Mouse (Mus musculus): Measurements from ENCODE around the gene Slc8a1. TPM values are rescaled to one million over a fixed set of nuclear protein-coding genes. Genes with fewer than 3 reads are reported as not detected.

Gene Slc8a1
- polyA plus RNA-seq, 1 experiment = 2.1 TPM

- no peak overlapping the region for H3K4me3 ChIP-seq (ENCODE audit: insufficient read depth, poor library complexity, severe bottlenecking)
- H3K36me3 ChIP-seq (ENCODE audit: control insufficient read depth, insufficient read depth) = no peaks in the 10 kb centered on the region
- H3ac ChIP-seq (ENCODE audit: control insufficient read depth, insufficient read length, low read depth) = no peak overlapping the region
- TF ChIP-seq USF1 (IDR thresholded peaks at IDR 0.05; ENCODE audit: low read depth) = no peak
- no peak for TF ChIP-seq MYOD1 (IDR thresholded peaks at IDR 0.05; ENCODE audit: control insufficient read depth, insufficient read length, low read depth)
- no peak for TF ChIP-seq MYOG (IDR thresholded peaks at IDR 0.05; ENCODE audit: control insufficient read depth, extremely low read depth, insufficient read length)
- no peaks in the 10 kb centered on the region for H3K79me3 ChIP-seq (ENCODE audit: low read depth)
- no peaks in the 10 kb centered on the region for H3K79me2 ChIP-seq (ENCODE audit: control insufficient read depth, insufficient read depth)
- no peaks in the 10 kb centered on the region for H3K27me3 ChIP-seq (ENCODE audit: control insufficient read depth, insufficient read depth, insufficient read length)
These were observed 359.7 kb downstream of the Slc8a1 start for GRCm38 (mm10) chr17:81378436-81378835.

- Histone ChIP-seq H3ac (ENCODE audit: control insufficient read depth, insufficient read length, low read depth) (no peak overlapping the region), H3K36me3 (ENCODE audit: control insufficient read depth, insufficient read depth) (no peaks in the 10 kb centered on the region), H3K27me3 (ENCODE audit: control insufficient read depth, insufficient read depth, insufficient read length) (no peaks in the 10 kb centered on the region), H3K79me3 (ENCODE audit: low read depth) (no peaks in the 10 kb centered on the region), H3K79me2 (ENCODE audit: control insufficient read depth, insufficient read depth) (no peaks in the 10 kb centered on the region), H3K4me3 (ENCODE audit: insufficient read depth, poor library complexity, severe bottlenecking) (no peak overlapping the region)
- TF ChIP-seq MAX (IDR thresholded peaks at IDR 0.05) = no peak
- no peak for TF ChIP-seq USF1 (IDR thresholded peaks at IDR 0.05; ENCODE audit: low read depth)
- TF ChIP-seq CEBPB (IDR thresholded peaks at IDR 0.05; ENCODE audit: low read depth) = no peak
- no peak for TF ChIP-seq CTCF (IDR thresholded peaks at IDR 0.05; ENCODE audit: control insufficient read depth, insufficient read depth, insufficient read length)
- no peak for TF ChIP-seq MYOD1 (IDR thresholded peaks at IDR 0.05; ENCODE audit: control insufficient read depth, insufficient read length, low read depth)
- TF ChIP-seq FOSL1 (IDR thresholded peaks at IDR 0.05; ENCODE audit: insufficient read depth, low read length, poor library complexity, severe bottlenecking) = no peak
- no peak for TF ChIP-seq MYOG (IDR thresholded peaks at IDR 0.05; ENCODE audit: control insufficient read depth, extremely low read depth, insufficient read length)
These were observed 360.3 kb downstream of the Slc8a1 start for GRCm38 (mm10) chr17:81377757-81378299.

- H3K79me3 ChIP-seq (ENCODE audit: low read depth) = no peaks in the 10 kb centered on the region
- TF ChIP-seq MYOG (IDR thresholded peaks at IDR 0.05; ENCODE audit: control insufficient read depth, extremely low read depth, insufficient read length) (no peak), USF1 (IDR thresholded peaks at IDR 0.05; ENCODE audit: low read depth) (no peak), CTCF (IDR thresholded peaks at IDR 0.05; ENCODE audit: control insufficient read depth, insufficient read depth, insufficient read length) (no peak), MAX (IDR thresholded peaks at IDR 0.05) (no peak), CEBPB (IDR thresholded peaks at IDR 0.05; ENCODE audit: low read depth) (no peak), MYOD1 (IDR thresholded peaks at IDR 0.05; ENCODE audit: control insufficient read depth, insufficient read length, low read depth) (no peak), FOSL1 (IDR thresholded peaks at IDR 0.05; ENCODE audit: insufficient read depth, low read length, poor library complexity, severe bottlenecking) (no peak)
- no peaks in the 10 kb centered on the region for H3K36me3 ChIP-seq (ENCODE audit: control insufficient read depth, insufficient read depth)
- no peak overlapping the region for H3ac ChIP-seq (ENCODE audit: control insufficient read depth, insufficient read length, low read depth)
- H3K4me3 ChIP-seq (ENCODE audit: insufficient read depth, poor library complexity, severe bottlenecking) = no peak overlapping the region
- no peaks in the 10 kb centered on the region for H3K79me2 ChIP-seq (ENCODE audit: control insufficient read depth, insufficient read depth)
- no peaks in the 10 kb centered on the region for H3K27me3 ChIP-seq (ENCODE audit: control insufficient read depth, insufficient read depth, insufficient read length)
These were observed 361.0 kb downstream of the Slc8a1 start for GRCm38 (mm10) chr17:81377195-81377594.

- no peak overlapping the region for H3ac ChIP-seq (ENCODE audit: control insufficient read depth, insufficient read length, low read depth)
- H3K27me3 ChIP-seq (ENCODE audit: control insufficient read depth, insufficient read depth, insufficient read length) = no peaks in the 10 kb centered on the region
- no peaks in the 10 kb centered on the region for H3K36me3 ChIP-seq (ENCODE audit: control insufficient read depth, insufficient read depth)
- no peaks in the 10 kb centered on the region for H3K79me2 ChIP-seq (ENCODE audit: control insufficient read depth, insufficient read depth)
- TF ChIP-seq MYOD1 (IDR thresholded peaks at IDR 0.05; ENCODE audit: control insufficient read depth, insufficient read length, low read depth) (no peak), CTCF (IDR thresholded peaks at IDR 0.05; ENCODE audit: control insufficient read depth, insufficient read depth, insufficient read length) (no peak), MYOG (IDR thresholded peaks at IDR 0.05; ENCODE audit: control insufficient read depth, extremely low read depth, insufficient read length) (no peak), CEBPB (IDR thresholded peaks at IDR 0.05; ENCODE audit: low read depth) (no peak)
- H3K4me3 ChIP-seq (ENCODE audit: insufficient read depth, poor library complexity, severe bottlenecking) = no peak overlapping the region
- no peaks in the 10 kb centered on the region for H3K79me3 ChIP-seq (ENCODE audit: low read depth)
These were observed 362.3 kb downstream of the Slc8a1 start for GRCm38 (mm10) chr17:81375901-81376300.

GRCm38 (mm10) chr17:81369036-81369435 lies 369.1 kb downstream of the Slc8a1 start:
- Histone ChIP-seq H3ac (ENCODE audit: control insufficient read depth, insufficient read length, low read depth) (no peak overlapping the region), H3K27me3 (ENCODE audit: control insufficient read depth, insufficient read depth, insufficient read length) (no peaks in the 10 kb centered on the region), H3K4me3 (ENCODE audit: insufficient read depth, poor library complexity, severe bottlenecking) (no peak overlapping the region), H3K79me3 (ENCODE audit: low read depth) (no peaks in the 10 kb centered on the region), H3K36me3 (ENCODE audit: control insufficient read depth, insufficient read depth) (no peaks in the 10 kb centered on the region), H3K79me2 (ENCODE audit: control insufficient read depth, insufficient read depth) (no peaks in the 10 kb centered on the region)
- no peak for TF ChIP-seq MAX (IDR thresholded peaks at IDR 0.05)
- no peak for TF ChIP-seq CTCF (IDR thresholded peaks at IDR 0.05; ENCODE audit: control insufficient read depth, insufficient read depth, insufficient read length)
- TF ChIP-seq MYOG (IDR thresholded peaks at IDR 0.05; ENCODE audit: control insufficient read depth, extremely low read depth, insufficient read length) = no peak
- no peak for TF ChIP-seq CEBPB (IDR thresholded peaks at IDR 0.05; ENCODE audit: low read depth)
- no peak for TF ChIP-seq MYOD1 (IDR thresholded peaks at IDR 0.05; ENCODE audit: control insufficient read depth, insufficient read length, low read depth)
- TF ChIP-seq USF1 (IDR thresholded peaks at IDR 0.05; ENCODE audit: low read depth) = no peak
- TF ChIP-seq FOSL1 (IDR thresholded peaks at IDR 0.05; ENCODE audit: insufficient read depth, low read length, poor library complexity, severe bottlenecking) = no peak

GRCm38 (mm10) chr17:81368503-81368902 lies 369.7 kb downstream of the Slc8a1 start:
- H3K79me2 ChIP-seq (ENCODE audit: control insufficient read depth, insufficient read depth) = no peaks in the 10 kb centered on the region
- H3K79me3 ChIP-seq (ENCODE audit: low read depth) = no peaks in the 10 kb centered on the region
- no peak for TF ChIP-seq FOSL1 (IDR thresholded peaks at IDR 0.05; ENCODE audit: insufficient read depth, low read length, poor library complexity, severe bottlenecking)
- no peak for TF ChIP-seq CEBPB (IDR thresholded peaks at IDR 0.05; ENCODE audit: low read depth)
- TF ChIP-seq USF1 (IDR thresholded peaks at IDR 0.05; ENCODE audit: low read depth) = no peak
- no peak for TF ChIP-seq CTCF (IDR thresholded peaks at IDR 0.05; ENCODE audit: control insufficient read depth, insufficient read depth, insufficient read length)
- TF ChIP-seq MYOD1 (IDR thresholded peaks at IDR 0.05; ENCODE audit: control insufficient read depth, insufficient read length, low read depth) = no peak
- no peak for TF ChIP-seq MAX (IDR thresholded peaks at IDR 0.05)
- no peak overlapping the region for H3K4me3 ChIP-seq (ENCODE audit: insufficient read depth, poor library complexity, severe bottlenecking)
- H3ac ChIP-seq (ENCODE audit: control insufficient read depth, insufficient read length, low read depth) = no peak overlapping the region
- no peaks in the 10 kb centered on the region for H3K27me3 ChIP-seq (ENCODE audit: control insufficient read depth, insufficient read depth, insufficient read length)
- no peaks in the 10 kb centered on the region for H3K36me3 ChIP-seq (ENCODE audit: control insufficient read depth, insufficient read depth)

All from C2C12 (cell line).